Mouse (Mus musculus) brain, embryonic 14.5 days (tissue): ENCODE results near the gene Arhgap9.

Experiments
- CTCF ChIP-seq: fragments of 200-500 bp; IDR thresholded peaks from 2 replicates; pipeline ENCODE4 v1.5.1; 2012; ENCODE audit warnings: inconsistent platforms, mild to moderate bottlenecking, moderate library complexity, borderline replicate concordance; ENCODE audit not compliant: insufficient read depth, insufficient read length; ENCODE audit errors: extremely low read depth
- POLR2A ChIP-seq: fragments of 200-500 bp; IDR thresholded peaks from 2 replicates; pipeline ENCODE4 v1.6.1; 2012; ENCODE audit warnings: mild to moderate bottlenecking, inconsistent platforms, borderline replicate concordance; ENCODE audit not compliant: poor library complexity, insufficient read depth, insufficient read length, severe bottlenecking; ENCODE audit errors: extremely low read depth

DNA sequence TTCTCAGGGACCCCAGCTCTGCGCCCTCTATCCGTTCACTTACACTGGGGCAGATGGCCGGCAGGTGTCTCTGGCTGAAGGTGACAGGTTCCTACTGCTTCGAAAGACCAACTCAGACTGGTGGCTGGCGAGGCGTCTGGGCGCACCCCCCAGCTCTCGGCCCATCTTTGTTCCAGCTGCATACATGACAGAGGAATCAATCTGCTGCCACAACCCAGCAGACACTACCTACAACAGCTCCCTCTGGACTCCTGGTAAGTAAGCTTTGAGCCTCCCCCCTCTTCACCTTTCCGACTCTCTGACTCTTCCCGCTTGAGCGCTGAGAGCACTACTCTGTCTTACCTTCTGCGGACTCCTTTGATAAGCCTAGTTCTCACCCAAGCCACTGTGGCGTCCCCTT is 414 bp downstream of the Arhgap9 start:
- TF ChIP-seq CTCF (no peak), POLR2A (no peak)
